Mouse (Mus musculus) neutrophil, adult 5-6 weeks (primary cell): ENCODE measurements at regions not wholly inside any gene's neighbourhood (a gene's known extent, or its start where the extent isn't known, plus 50 kb on each side); places are given as distances from the start of the nearest gene placed in this dataset.
"Not testable (repeated sequence)": the region's sequence is repeated elsewhere in the genome, so short reads cannot be mapped to it uniquely, and the experiment has no call there.

Experiments
- ATAC-seq: fragments of 151-379, 151-347 bp; 2 replicates; pipeline ENCODE4 v1.8.0; 2017; ENCODE audit warnings: mild to moderate bottlenecking, moderate TSS enrichment; ENCODE audit not compliant: insufficient number of reproducible peaks, poor library complexity, low FRiP score, severe bottlenecking; ENCODE audit errors: extremely low read depth

- peak; percentile 60 for ATAC-seq
These were observed 197.4 kb downstream of the Prex1 start for GRCm38 (mm10) chr2:166516261-166516660.

- no peak for ATAC-seq
These were observed 199.0 kb downstream of the Prex1 start for GRCm38 (mm10) chr2:166514664-166515063.

DNA sequence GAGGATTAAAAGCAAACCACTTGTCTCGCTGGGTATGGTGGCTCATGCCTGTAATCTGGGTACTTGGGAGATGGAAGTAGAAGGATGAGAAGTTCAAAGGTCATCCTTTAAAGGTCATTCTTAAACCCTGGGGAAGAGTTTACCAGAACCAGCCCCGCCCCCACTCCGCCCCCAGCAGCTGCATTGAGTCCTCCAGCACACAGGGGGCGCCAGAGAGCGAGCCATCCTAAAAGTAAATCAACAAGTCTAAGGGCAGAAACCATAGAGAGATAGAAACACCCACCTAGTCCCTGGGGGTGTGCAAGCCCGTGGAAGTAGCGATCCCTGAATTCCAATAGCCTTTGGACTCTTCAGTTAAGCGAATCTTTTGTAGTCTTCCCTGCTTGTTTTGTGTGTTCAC, 201.1 kb downstream of the Prex1 start:
- ATAC-seq: no peak

DNA sequence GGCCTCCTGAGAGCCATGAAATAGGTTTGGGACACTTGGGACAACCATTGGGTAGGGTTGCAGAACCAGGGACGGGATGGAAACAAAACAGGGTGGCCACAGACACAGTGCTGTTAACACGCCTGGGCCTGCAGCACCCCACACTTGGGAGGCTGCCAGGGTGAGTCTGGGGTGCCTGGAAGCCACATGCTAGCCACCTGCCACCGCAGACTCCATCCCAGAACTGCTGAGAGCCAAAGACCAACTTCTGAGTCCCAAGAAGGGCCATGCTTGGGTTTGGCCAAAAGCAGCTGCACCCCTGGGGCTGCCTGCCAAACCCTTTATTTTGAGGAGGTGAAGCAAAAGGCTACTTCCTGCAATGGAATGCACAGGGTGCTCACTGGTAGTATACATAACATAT, 202.2 kb downstream of the Prex1 start:
- not testable (repeated sequence) for ATAC-seq

DNA sequence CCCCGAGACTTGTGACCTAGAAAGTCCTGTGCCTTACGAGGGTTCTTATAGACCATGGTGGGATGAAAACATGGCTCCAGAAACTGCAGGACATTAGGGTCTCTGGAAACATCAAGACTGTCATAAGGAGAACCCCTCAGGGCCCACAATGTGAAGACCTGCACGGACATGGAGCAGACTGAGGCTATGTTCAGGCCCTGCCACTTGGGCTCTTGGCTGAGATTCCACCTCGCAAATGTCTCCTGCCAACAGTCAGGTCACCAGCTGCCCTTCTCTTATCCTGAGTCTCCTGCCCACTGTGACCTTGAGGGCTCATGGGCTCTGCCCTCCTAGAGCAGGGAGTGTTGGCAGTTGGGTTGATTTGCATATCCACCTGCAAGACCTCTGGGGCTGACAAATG, 202.9 kb downstream of the Prex1 start:
- no peak for ATAC-seq

DNA sequence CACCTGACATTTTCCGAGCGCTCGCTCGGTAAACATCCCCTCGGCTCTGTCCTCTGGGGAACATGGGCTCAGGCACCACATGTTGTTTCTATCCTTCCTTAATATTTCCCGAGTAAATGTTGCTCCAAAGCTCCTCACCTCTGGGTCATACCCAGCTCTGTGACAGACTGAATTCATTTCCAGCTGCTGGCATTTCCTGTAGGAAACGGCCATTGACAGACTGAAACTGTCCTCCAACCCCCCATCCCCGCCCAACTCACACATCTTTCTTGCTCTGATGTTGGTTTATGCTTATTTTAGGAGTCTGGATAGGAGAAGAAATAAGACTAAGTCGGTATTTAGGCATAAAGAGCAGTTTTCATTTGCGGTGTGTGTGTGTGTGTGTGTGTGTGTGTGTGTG, 204.0 kb downstream of the Prex1 start:
- no peak for ATAC-seq

- ATAC-seq: no peak
These were observed 204.8 kb downstream of the Prex1 start for GRCm38 (mm10) chr2:166508656-166509420.

- no peak for ATAC-seq
These were observed 208.3 kb downstream of the Prex1 start for GRCm38 (mm10) chr2:166505309-166505708.

DNA sequence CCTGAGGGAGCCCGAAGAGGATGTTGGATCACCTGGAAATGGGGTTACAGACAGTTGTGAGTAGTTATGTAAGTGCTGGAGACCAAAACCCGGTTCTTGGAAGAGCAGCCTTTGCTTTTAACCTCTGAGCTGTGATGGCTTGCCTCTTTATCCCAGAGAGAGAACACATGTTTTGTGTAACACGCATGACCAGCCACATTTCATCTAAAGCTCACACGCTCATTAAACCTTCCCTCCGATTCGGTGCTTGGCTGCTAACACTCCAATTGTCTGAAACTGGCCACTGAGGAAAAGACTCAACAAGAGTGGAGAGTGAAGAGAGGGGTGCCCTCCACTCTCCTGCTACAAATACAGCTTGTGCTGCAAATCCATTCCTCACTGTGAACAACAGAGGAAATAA, 210.0 kb downstream of the Prex1 start:
- ATAC-seq: no peak

DNA sequence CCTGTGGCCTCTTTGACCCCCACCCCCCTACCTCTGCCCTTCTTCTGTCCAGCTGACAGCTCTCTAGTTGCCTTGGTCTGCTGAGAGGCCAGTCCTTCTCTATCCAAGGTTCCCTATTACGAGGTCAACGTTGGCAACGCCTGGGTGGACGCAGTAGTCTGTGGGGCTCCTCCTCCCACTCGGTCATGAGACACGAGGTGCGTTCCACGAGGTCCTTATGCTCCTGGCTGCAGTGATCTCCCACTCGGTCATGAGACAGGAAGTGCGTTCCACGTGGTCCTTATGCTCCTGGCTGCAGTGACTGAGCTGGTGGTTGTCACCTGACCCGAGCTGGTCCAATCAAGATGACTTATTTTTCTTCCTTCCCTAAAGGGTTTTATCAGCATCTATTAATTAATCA, 220.7 kb downstream of the Prex1 start:
- no peak for ATAC-seq

DNA sequence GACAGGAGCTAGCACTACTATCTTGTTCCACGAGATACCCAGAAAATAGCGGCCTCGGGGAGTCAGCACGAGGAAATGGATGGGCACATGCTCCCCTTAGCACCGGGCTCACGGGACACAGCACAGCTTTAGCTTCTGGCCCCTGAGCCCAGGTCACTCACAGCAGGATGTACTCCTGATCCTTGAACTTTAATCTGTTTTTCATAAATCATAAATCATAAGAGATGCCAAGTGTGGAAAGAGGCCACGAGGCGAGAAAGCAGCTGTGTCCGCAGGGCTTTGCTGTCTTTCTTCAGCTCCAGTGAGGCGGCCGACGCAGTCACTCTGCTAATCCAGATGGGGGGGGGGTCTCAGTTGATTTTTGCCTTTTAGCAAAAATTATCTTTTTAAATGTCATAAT, 221.2 kb downstream of the Prex1 start:
- no peak for ATAC-seq

DNA sequence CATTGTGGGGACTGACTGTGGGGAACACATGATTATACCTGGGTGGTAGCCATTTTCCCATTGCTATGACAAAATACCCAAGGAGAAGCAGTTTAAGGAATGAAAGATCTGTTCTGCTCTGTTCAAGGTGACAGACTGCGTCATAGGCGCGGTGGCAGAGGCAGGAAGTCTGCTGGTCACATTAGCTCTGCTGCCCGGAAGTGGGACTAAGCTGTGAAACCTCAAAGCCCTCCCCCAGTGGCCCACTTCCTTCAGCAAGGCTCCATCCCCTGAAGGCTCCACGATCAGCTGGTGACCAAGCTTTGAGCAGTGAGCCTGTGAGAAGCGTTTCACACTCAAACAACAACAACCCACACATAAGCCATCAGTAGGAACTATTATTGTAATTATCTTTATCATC, 221.8 kb downstream of the Prex1 start:
- ATAC-seq: peak; percentile 78

DNA sequence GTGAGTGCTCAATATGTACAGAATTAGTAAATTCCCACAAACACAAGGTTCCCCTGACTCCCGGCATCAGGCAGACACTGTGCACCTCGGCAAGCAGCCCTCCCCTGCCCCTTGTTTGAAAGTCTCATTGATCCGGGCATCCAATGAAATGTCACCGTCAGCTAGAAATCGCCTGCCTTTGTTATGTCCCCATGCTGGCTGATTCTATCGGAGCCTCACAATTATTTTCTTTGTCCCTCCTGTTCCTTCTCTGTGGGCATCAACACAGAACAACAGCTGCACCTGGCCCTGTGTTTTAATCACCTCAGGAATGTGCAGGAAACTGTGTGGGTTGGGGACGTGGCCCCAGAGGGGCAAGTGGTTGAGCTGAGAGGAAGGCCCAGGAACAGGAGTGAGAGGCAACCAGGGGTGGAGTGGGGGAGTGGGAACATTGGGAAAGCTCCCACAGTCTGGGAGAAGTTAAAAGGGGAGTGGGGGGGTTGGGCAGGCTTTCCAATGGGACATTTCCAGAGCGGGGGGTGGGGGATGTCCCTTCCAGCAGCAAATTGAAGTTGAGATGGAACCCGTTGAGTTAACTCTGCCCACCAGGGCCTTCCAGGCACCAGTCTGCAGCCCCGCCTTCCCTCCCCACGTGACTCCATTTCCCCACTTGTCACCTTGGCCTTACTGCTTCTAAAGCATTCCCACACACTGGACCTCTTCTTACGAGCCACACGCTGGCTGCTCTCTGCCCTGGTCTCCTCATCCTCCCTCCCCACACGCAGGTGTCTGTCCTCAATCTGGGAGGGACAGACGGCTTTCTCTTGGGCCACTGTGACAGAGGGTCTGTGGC, 224.4 kb downstream of the Prex1 start:
- no peak for ATAC-seq

- no peak for ATAC-seq
These were observed 225.9 kb downstream of the Prex1 start for GRCm38 (mm10) chr2:166487688-166488087.

- no peak for ATAC-seq
These were observed 227.8 kb downstream of the Prex1 start for GRCm38 (mm10) chr2:166485788-166486187.

DNA sequence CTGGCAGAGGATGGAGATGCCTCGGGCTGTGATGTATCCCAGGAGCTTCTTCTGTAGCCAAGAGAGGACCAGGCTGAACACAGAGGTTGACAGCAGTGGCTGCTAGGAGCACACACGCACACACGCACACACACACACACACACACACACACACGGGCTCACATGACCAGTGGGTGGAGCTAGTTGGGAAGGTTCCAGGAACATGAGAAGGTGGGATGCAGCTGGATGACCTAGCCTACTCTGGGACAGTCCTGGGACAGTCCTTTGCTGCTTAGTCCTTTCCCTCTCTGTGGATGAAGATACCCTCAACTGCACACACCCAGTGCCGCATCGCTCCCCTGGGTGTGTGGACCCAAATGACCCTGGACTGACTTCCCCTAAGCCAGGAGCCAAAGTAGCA, 228.3 kb downstream of the Prex1 start:
- ATAC-seq: no peak

GRCm38 (mm10) chr2:166483617-166484319, 229.9 kb downstream of the Prex1 start:
- no peak for ATAC-seq

DNA sequence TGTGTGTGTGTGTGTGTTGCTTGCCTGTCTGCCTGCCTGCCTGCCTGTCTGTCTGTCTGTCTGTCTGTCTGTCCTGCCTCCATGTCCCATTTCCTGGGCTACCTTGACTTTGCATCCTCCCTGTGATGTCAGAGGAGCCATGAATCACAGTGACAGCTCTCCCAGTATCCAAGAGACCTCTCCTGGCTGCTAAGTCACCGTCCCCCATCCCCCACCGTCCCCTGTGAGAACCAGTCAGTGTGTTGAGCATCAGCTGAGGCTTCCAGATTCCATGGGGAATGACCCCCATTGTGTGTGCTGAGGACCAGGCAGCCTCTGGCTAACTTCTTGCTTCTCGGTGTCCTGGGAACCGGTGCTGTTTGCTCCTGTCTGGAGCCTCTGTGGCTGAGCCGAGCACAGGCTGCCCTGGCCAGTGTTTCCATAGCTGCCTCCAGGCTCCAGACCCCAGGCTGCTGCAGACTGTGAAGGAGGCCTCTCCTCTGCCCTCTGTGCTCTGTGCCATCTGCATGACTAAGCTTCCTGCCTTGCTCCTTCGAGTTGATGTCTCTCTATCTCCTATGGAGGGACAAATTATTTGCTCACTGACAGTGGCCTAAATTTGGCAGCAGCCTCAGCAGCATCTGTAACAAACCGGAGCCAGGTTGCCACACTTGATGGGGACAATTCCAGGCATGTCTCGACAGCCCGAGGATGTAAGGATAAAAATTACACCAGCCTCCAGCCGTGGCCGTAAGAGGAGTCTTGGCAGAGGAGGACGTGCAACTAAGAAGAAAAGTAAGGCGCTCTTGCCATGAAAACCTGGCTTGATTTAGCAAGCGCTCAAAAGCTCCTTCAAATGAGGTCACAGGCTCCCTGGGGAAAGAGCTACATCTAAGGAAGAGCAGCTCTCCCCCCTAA, 230.7 kb downstream of the Prex1 start:
- ATAC-seq: no peak

DNA sequence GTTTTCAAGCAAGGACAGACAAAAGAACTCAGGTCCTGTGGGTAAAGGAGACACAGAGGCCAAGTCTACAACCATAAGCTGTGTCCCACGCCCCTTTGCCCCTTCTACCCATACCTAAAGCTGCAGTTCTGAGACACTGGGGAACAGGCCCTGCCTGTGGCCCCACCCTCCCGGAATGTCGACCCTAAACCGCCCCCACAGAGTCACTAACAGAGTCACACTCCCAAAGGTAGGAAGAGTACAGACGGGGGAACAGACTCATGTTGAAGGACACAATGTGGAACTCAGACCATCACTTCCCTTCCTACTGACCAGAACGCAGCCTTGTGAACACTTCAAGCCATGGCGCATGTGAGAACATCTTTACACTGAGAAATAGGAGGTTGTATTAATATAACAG, 231.9 kb downstream of the Prex1 start:
- no peak for ATAC-seq
